Mouse (Mus musculus): ENCODE data around the gene Krt2.

- TF ChIP-seq EP300 (IDR thresholded peaks at IDR 0.05) (no peak), CTCF (IDR thresholded peaks at IDR 0.05) (no peak)
Observed at GRCm38 (mm10) chr15:101817875-101818274, at the start of gene Krt2.

Measured in lung, postnatal 0 days (tissue).